Mouse (Mus musculus): ENCODE measurements at regions not wholly inside any gene's neighbourhood (a gene's known extent, or its start where the extent isn't known, plus 50 kb on each side); places are given as distances from the start of the nearest gene placed in this dataset.
"Not testable (repeated sequence)": the region's sequence is repeated elsewhere in the genome, so short reads cannot be mapped to it uniquely, and the experiment has no call there.

GRCm38 (mm10) chr1:4623268-4623667, 184.4 kb upstream of the Gm37988 start:
- Histone ChIP-seq H3K9me3 (ENCODE audit: low read length) (no peaks in the 10 kb centered on the region), H3K4me2 (ENCODE audit: low read depth, low read length) (no peak overlapping the region), H3K27ac (no peak overlapping the region), H3K4me3 (ENCODE audit: low read length) (no peak overlapping the region), H3K36me3 (ENCODE audit: insufficient read depth, low read length) (no peaks in the 10 kb centered on the region), H3K9ac (replicated peaks; ENCODE audit: low read length) (no peak overlapping the region), H3K4me1 (ENCODE audit: insufficient read depth, low read length) (no peaks in the 10 kb centered on the region), H3K27me3 (ENCODE audit: insufficient read depth, low read length) (no peaks in the 10 kb centered on the region)
- TF ChIP-seq CTCF (IDR thresholded peaks at IDR 0.05; ENCODE audit: low read depth): no peak
- 66% methylated on average over 2 of the region's 2 CpGs for WGBS
- DNase-seq (ENCODE audit: low spot score) (no peak), ATAC-seq (no peak)

GRCm38 (mm10) chr1:4653937-4654336, 153.8 kb upstream of the Gm37988 start:
- H3K9ac ChIP-seq (replicated peaks; ENCODE audit: low read length): no peak overlapping the region
- H3K4me1 ChIP-seq (ENCODE audit: insufficient read depth, low read length): no peaks in the 10 kb centered on the region
- H3K27ac ChIP-seq: no peak overlapping the region
- DNase-seq (ENCODE audit: low spot score): peak; percentile 4
- TF ChIP-seq CTCF (IDR thresholded peaks at IDR 0.05; ENCODE audit: low read depth): no peak
- H3K9me3 ChIP-seq (ENCODE audit: low read length): no peaks in the 10 kb centered on the region
- no peak for ATAC-seq
- H3K36me3 ChIP-seq (ENCODE audit: insufficient read depth, low read length): no peaks in the 10 kb centered on the region
- H3K27me3 ChIP-seq (ENCODE audit: insufficient read depth, low read length): no peaks in the 10 kb centered on the region
- H3K4me2 ChIP-seq (ENCODE audit: low read depth, low read length): no peak overlapping the region
- H3K4me3 ChIP-seq (ENCODE audit: low read length): no peak overlapping the region
- 48% methylated on average over 7 of the region's 7 CpGs for WGBS

- Histone ChIP-seq H3K27me3 (ENCODE audit: insufficient read depth, low read length) (no peaks in the 10 kb centered on the region), H3K4me2 (ENCODE audit: low read depth, low read length) (no peak overlapping the region), H3K27ac (no peak overlapping the region), H3K4me1 (ENCODE audit: insufficient read depth, low read length) (no peaks in the 10 kb centered on the region), H3K36me3 (ENCODE audit: insufficient read depth, low read length) (no peaks in the 10 kb centered on the region), H3K4me3 (ENCODE audit: low read length) (no peak overlapping the region), H3K9ac (replicated peaks; ENCODE audit: low read length) (no peak overlapping the region), H3K9me3 (ENCODE audit: low read length) (no peaks in the 10 kb centered on the region)
- no peak for ATAC-seq
- TF ChIP-seq CTCF (IDR thresholded peaks at IDR 0.05; ENCODE audit: low read depth): no peak
- no peak for DNase-seq (ENCODE audit: low spot score)
These were observed 152.4 kb upstream of the Gm37988 start for GRCm38 (mm10) chr1:4655252-4655651.

- DNase-seq (ENCODE audit: low spot score): no peak
- TF ChIP-seq CTCF (IDR thresholded peaks at IDR 0.05; ENCODE audit: low read depth): no peak
- Histone ChIP-seq H3K4me3 (ENCODE audit: low read length) (no peak overlapping the region), H3K27me3 (ENCODE audit: insufficient read depth, low read length) (no peaks in the 10 kb centered on the region), H3K4me2 (ENCODE audit: low read depth, low read length) (no peak overlapping the region), H3K4me1 (ENCODE audit: insufficient read depth, low read length) (no peaks in the 10 kb centered on the region), H3K9me3 (ENCODE audit: low read length) (no peaks in the 10 kb centered on the region), H3K27ac (no peak overlapping the region), H3K36me3 (ENCODE audit: insufficient read depth, low read length) (no peaks in the 10 kb centered on the region), H3K9ac (replicated peaks; ENCODE audit: low read length) (no peak overlapping the region)
- ATAC-seq: no peak
- WGBS: 40% methylated on average over 5 of the region's 5 CpGs
These were observed 150.8 kb upstream of the Gm37988 start for GRCm38 (mm10) chr1:4656883-4657282.

- H3K4me2 ChIP-seq (ENCODE audit: low read depth, low read length); H3K27ac ChIP-seq; H3K27me3 ChIP-seq (ENCODE audit: insufficient read depth, low read length); H3K9ac ChIP-seq (replicated peaks; ENCODE audit: low read length); H3K36me3 ChIP-seq (ENCODE audit: insufficient read depth, low read length); ATAC-seq; H3K9me3 ChIP-seq (ENCODE audit: low read length); H3K4me1 ChIP-seq (ENCODE audit: insufficient read depth, low read length); DNase-seq (ENCODE audit: low spot score); H3K4me3 ChIP-seq (ENCODE audit: low read length): not testable (repeated sequence)
- 85% methylated on average over 7 of the region's 7 CpGs for WGBS
These were observed 147.6 kb upstream of the Gm37988 start for GRCm38 (mm10) chr1:4660081-4660480.

- not testable (repeated sequence) for H3K9ac ChIP-seq (replicated peaks; ENCODE audit: low read length); DNase-seq (ENCODE audit: low spot score); H3K27me3 ChIP-seq (ENCODE audit: insufficient read depth, low read length); H3K4me1 ChIP-seq (ENCODE audit: insufficient read depth, low read length); H3K36me3 ChIP-seq (ENCODE audit: insufficient read depth, low read length); H3K27ac ChIP-seq; H3K9me3 ChIP-seq (ENCODE audit: low read length); ATAC-seq; H3K4me2 ChIP-seq (ENCODE audit: low read depth, low read length); H3K4me3 ChIP-seq (ENCODE audit: low read length)
- 90% methylated on average over 5 of the region's 5 CpGs for WGBS
These were observed 147.1 kb upstream of the Gm37988 start for GRCm38 (mm10) chr1:4660616-4661015.

- H3K4me1 ChIP-seq (ENCODE audit: insufficient read depth, low read length): no peaks in the 10 kb centered on the region
- H3K4me3 ChIP-seq (ENCODE audit: low read length): no peak overlapping the region
- H3K4me2 ChIP-seq (ENCODE audit: low read depth, low read length): no peak overlapping the region
- DNase-seq (ENCODE audit: low spot score) (no peak), ATAC-seq (no peak)
- H3K9me3 ChIP-seq (ENCODE audit: low read length): no peaks in the 10 kb centered on the region
- no peak overlapping the region for H3K27ac ChIP-seq
- no peak for TF ChIP-seq CTCF (IDR thresholded peaks at IDR 0.05; ENCODE audit: low read depth)
- H3K27me3 ChIP-seq (ENCODE audit: insufficient read depth, low read length): no peaks in the 10 kb centered on the region
- no peak overlapping the region for H3K9ac ChIP-seq (replicated peaks; ENCODE audit: low read length)
- no peaks in the 10 kb centered on the region for H3K36me3 ChIP-seq (ENCODE audit: insufficient read depth, low read length)
- 92% methylated on average over 1 of the region's 1 CpGs for WGBS
These were observed 145.9 kb upstream of the Gm37988 start for GRCm38 (mm10) chr1:4661761-4662160.
